Mouse (Mus musculus) C2C12 (cell line): ENCODE measurements around the gene Atg2b. TPM values are rescaled to one million over a fixed set of nuclear protein-coding genes. Genes with fewer than 3 reads are reported as not detected.

Experiments used
- H3K27me3 ChIP-seq: one replicate; pipeline ENCODE4 v1.6.1; 2011; ENCODE audit not compliant: control insufficient read depth, insufficient read depth, insufficient read length
- H3K36me3 ChIP-seq: one replicate; pipeline ENCODE4 v1.6.1; 2011; ENCODE audit not compliant: control insufficient read depth, insufficient read depth
- H3K4me3 ChIP-seq: one replicate; pipeline ENCODE4 v1.5.1; 2011; ENCODE audit warnings: mild to moderate bottlenecking, control low read depth; ENCODE audit not compliant: poor library complexity, insufficient read depth, severe bottlenecking
- H3K79me2 ChIP-seq: one replicate; pipeline ENCODE4 v1.6.1; 2011; ENCODE audit not compliant: control insufficient read depth, insufficient read depth
- H3K79me3 ChIP-seq: one replicate; pipeline ENCODE4 v1.6.1; 2011; ENCODE audit warnings: low read depth, control low read depth
- H3ac ChIP-seq: one replicate; pipeline ENCODE3; 2011; ENCODE audit warnings: low read depth; ENCODE audit not compliant: control insufficient read depth, insufficient read length
- CEBPB ChIP-seq: IDR thresholded peaks from one replicate; pipeline ENCODE4 v1.6.1; 2011; ENCODE audit warnings: low read depth, mild to moderate bottlenecking, control low read depth, moderate library complexity
- CTCF ChIP-seq: IDR thresholded peaks from one replicate; pipeline ENCODE4 v1.5.1; 2011; ENCODE audit not compliant: control insufficient read depth, insufficient read depth, insufficient read length
- FOSL1 ChIP-seq: IDR thresholded peaks from one replicate; pipeline ENCODE4 v1.8.0; 2011; ENCODE audit warnings: mild to moderate bottlenecking, low read length; ENCODE audit not compliant: poor library complexity, insufficient read depth, severe bottlenecking
- MAX ChIP-seq: IDR thresholded peaks from one replicate; pipeline ENCODE4 v1.6.1; 2011; ENCODE audit warnings: mild to moderate bottlenecking, control low read depth
- MYOD1 ChIP-seq: IDR thresholded peaks from one replicate; pipeline ENCODE4 v1.6.1; 2011; ENCODE audit warnings: low read depth; ENCODE audit not compliant: control insufficient read depth, insufficient read length
- MYOG ChIP-seq: IDR thresholded peaks from one replicate; pipeline ENCODE4 v1.6.1; 2011; ENCODE audit not compliant: control insufficient read depth, insufficient read length; ENCODE audit errors: extremely low read depth
- USF1 ChIP-seq: IDR thresholded peaks from one replicate; pipeline ENCODE4 v1.6.1; 2011; ENCODE audit warnings: low read depth, mild to moderate bottlenecking, control low read depth, moderate library complexity
- polyA plus RNA-seq: library from polyadenylated mRNA; unstranded; fragments of >200 nt; fragmentation: generic; extraction: Trizol; gene quantifications from one replicate; pipeline ENCODE4 v1.2.1, GENCODE M21; 2012; ENCODE audit warnings: missing spikeins

Gene Atg2b
- polyA plus RNA-seq, 1 experiment = 15.9 TPM

- Histone ChIP-seq H3ac (no peak overlapping the region), H3K79me3 (no peaks in the 10 kb centered on the region), H3K27me3 (no peaks in the 10 kb centered on the region), H3K4me3 (no peak overlapping the region), H3K36me3 (no peaks in the 10 kb centered on the region), H3K79me2 (no peaks in the 10 kb centered on the region)
- TF ChIP-seq MYOD1 = no peak
- TF ChIP-seq FOSL1 = no peak
- no peak for TF ChIP-seq USF1
- no peak for TF ChIP-seq CTCF
- no peak for TF ChIP-seq MAX
- no peak for TF ChIP-seq CEBPB
- TF ChIP-seq MYOG = no peak
Observed at GRCm38 (mm10) chr12:105587526-105587925, 97.5 kb downstream of the Atg2b start.

- no peak overlapping the region for H3K4me3 ChIP-seq
- no peaks in the 10 kb centered on the region for H3K27me3 ChIP-seq
- H3K79me3 ChIP-seq = no peaks in the 10 kb centered on the region
- no peaks in the 10 kb centered on the region for H3K79me2 ChIP-seq
- peak; percentile 74 for TF ChIP-seq CTCF
- TF ChIP-seq MYOD1 = no peak
- no peak for TF ChIP-seq MYOG
- H3K36me3 ChIP-seq = no peaks in the 10 kb centered on the region
- H3ac ChIP-seq = no peak overlapping the region
Observed at GRCm38 (mm10) chr12:105584851-105585250, 100.2 kb downstream of the Atg2b start.

GRCm38 (mm10) chr12:105583484-105583883 lies 101.5 kb downstream of the Atg2b start:
- H3K27me3 ChIP-seq = no peaks in the 10 kb centered on the region
- H3K36me3 ChIP-seq = no peaks in the 10 kb centered on the region
- H3K79me3 ChIP-seq = no peaks in the 10 kb centered on the region
- TF ChIP-seq USF1 (no peak), MYOD1 (no peak), FOSL1 (no peak), MAX (no peak), CEBPB (no peak), CTCF (no peak), MYOG (no peak)
- no peaks in the 10 kb centered on the region for H3K79me2 ChIP-seq
- H3K4me3 ChIP-seq = no peak overlapping the region
- no peak overlapping the region for H3ac ChIP-seq

GRCm38 (mm10) chr12:105582486-105582885 lies 102.5 kb downstream of the Atg2b start:
- no peaks in the 10 kb centered on the region for H3K27me3 ChIP-seq
- TF ChIP-seq FOSL1 (no peak), CEBPB (no peak), MAX (no peak), CTCF (no peak), USF1 (no peak), MYOD1 (no peak), MYOG (no peak)
- no peak overlapping the region for H3K4me3 ChIP-seq
- H3K79me3 ChIP-seq = no peaks in the 10 kb centered on the region
- no peak overlapping the region for H3ac ChIP-seq
- H3K36me3 ChIP-seq = no peaks in the 10 kb centered on the region
- H3K79me2 ChIP-seq = no peaks in the 10 kb centered on the region

GRCm38 (mm10) chr12:105580490-105580889 lies 104.5 kb downstream of the Atg2b start:
- Histone ChIP-seq H3K79me3 (no peaks in the 10 kb centered on the region), H3K79me2 (no peaks in the 10 kb centered on the region), H3K27me3 (no peaks in the 10 kb centered on the region), H3ac (no peak overlapping the region), H3K36me3 (no peaks in the 10 kb centered on the region), H3K4me3 (no peak overlapping the region)
- TF ChIP-seq MYOD1 (no peak), CTCF (no peak), MYOG (no peak), CEBPB (no peak), USF1 (no peak), MAX (no peak), FOSL1 (no peak)

GRCm38 (mm10) chr12:105574356-105574755 lies 110.7 kb downstream of the Atg2b start:
- TF ChIP-seq MAX (no peak), MYOG (no peak), CEBPB (no peak), FOSL1 (no peak)
- H3K36me3 ChIP-seq = no peaks in the 10 kb centered on the region
- no peak overlapping the region for H3ac ChIP-seq
- H3K79me2 ChIP-seq = no peaks in the 10 kb centered on the region
- H3K79me3 ChIP-seq = no peaks in the 10 kb centered on the region
- H3K27me3 ChIP-seq = no peaks in the 10 kb centered on the region
- no peak overlapping the region for H3K4me3 ChIP-seq
